Mouse (Mus musculus) gastrocnemius, adult 18-20 months (tissue): ENCODE data around the gene Dpy30. TPM values are rescaled to one million over a fixed set of nuclear protein-coding genes. Genes with fewer than 3 reads are reported as not detected.
A peak's percentile ranks its signal among the peaks of the same experiment; 100 is the strongest.
"Not testable (repeated sequence)": the region's sequence is repeated elsewhere in the genome, so short reads cannot be mapped to it uniquely, and the experiment has no call there.

Experiments
- DNase-seq: peaks from one replicate; pipeline ENCODE4 v3.0.0; 2021; ENCODE audit warnings: low spot score
- long read RNA-seq, 2 experiments: library from polyadenylated mRNA; stranded (forward); transcript quantifications; one replicate each; pipeline ENCODE4 v2.0.0; 2021
- total RNA-seq, 2 experiments: library from RNA; stranded (reverse); gene quantifications; 2 replicates each; pipeline ENCODE4 v1.2.3; 2021

Gene Dpy30
- 10 to 100 TPM; 48.9 to 51.5 TPM for total RNA-seq
- long read RNA-seq, experiment 1, transcript Dpy30-206 (5 exons, 734 nt): major isoform, 28 of 34 reads
- long read RNA-seq, experiment 1, partial matches to known transcripts: 0 of 34 reads
- long read RNA-seq, experiment 1, other reads (novel, unspliced or antisense): 1 of 34 reads
- long read RNA-seq, experiment 2, transcript Dpy30-206 (5 exons, 734 nt): major isoform, 24 of 26 reads
- long read RNA-seq, experiment 2, partial matches to known transcripts: 0 of 26 reads
- long read RNA-seq, experiment 2, other reads (novel, unspliced or antisense): 1 of 26 reads

GRCm38 (mm10) chr17:74323844-74324243, at the start of gene Dpy30:
Dpy30 (minus strand) TSS chr17:74323944.
- no peak for DNase-seq

- no peak for DNase-seq
These were observed 39.8 kb upstream of the Dpy30 start for GRCm38 (mm10) chr17:74363592-74363991.

DNA sequence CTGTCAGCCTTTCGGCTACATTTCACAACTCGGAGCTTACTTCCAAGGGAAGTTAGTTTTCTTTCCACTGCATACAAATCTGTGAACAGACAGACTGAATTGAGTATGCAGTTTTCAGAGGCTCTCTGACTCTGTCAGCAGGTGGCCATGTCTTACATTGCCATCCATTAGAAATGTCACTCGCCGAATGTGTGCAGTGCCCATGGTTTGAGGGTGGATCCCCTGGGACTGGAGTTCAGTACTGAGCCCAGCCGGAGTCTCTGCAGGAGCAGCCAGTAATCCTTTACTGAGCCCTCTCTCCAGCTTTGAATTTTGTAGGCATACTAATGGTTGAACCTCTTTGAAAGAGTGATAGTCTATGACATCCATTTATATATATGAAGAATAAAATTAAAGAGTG, 17.4 kb upstream of the Dpy30 start:
- DNase-seq: peak; percentile 7

DNA sequence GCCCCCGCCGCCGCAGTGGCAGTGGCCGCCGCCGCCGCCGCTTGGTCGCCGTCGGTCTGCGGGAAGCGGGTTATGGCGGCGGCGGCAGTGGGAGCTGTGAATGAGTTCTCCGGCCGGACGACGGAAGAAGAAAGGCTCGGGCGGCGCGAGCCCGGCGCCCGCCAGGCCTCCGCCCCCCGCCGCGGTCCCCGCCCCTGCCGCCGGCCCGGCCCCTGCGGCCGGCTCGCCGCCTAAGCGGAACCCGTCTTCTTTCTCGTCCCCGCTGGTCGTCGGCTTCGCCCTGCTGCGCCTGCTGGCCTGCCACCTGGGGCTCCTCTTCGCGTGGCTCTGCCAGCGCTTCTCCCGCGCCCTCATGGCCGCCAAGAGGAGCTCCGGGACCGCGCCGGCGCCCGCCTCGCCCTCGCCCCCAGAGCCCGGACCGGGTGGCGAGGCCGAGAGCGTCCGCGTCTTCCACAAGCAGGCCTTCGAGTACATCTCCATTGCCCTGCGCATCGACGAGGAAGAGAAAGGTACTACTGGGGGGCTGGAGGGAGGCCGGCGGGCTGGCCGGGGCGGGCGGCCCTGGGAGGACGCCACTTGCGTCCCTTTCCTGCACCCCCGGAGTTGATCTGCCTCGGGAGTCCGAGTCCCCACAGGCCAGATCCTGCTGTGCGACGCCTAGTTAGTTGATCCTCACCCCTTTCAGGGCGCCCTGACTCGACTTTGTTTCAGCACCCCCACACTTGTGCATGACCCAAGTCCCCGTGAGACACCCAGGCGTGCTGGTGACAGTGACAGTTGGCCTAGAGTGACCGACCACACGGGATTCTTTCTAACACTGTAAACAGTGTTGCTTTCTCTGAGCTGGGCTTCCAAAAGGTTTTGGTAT, 15.4 kb upstream of the Dpy30 start, which contains the start of gene Spast:
Gene Spast, plus strand, starts transcription at position 51 of the 868 bp plus-strand sequence.
- peak; percentile 67 for DNase-seq

DNA sequence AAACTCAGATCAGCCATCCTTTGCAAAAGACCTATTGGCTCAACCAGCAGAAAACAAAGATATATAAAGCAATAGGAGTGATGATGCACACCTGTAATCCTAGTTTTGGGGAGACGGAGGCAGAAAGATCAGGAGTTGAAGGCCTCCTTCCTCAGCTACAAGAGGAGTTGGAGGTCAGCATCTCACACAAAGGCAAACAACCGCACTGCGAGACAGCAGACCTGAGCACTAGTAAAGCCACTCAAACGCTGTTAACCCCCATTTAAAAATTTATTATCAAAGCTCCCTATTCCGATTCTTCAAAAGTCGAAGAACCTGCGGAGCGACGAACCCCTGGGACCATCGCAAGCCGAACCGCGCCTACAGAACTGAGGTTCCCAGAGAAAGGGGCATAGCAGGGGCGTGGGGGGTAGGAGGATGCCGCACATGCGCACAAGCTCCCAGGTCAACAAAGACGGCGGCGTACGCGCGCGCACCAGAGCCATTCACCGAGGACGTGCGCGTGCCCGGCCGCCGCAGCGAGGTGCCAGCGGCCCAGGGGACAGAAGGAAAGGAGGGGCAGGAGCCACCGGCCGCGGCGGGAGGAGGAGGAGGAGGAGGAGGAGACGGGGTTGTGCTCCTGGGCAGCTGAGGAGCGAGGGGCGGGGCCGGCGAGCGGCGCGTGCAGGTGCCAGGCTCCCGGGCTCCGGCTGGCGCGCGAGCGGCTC, 14.6 kb upstream of the Dpy30 start:
- DNase-seq: peak; percentile 92

GRCm38 (mm10) chr17:74331049-74331676, 7.4 kb upstream of the Dpy30 start:
- DNase-seq: no peak

GRCm38 (mm10) chr17:74328146-74328545, 4.4 kb upstream of the Dpy30 start:
- peak; percentile 26 for DNase-seq

DNA sequence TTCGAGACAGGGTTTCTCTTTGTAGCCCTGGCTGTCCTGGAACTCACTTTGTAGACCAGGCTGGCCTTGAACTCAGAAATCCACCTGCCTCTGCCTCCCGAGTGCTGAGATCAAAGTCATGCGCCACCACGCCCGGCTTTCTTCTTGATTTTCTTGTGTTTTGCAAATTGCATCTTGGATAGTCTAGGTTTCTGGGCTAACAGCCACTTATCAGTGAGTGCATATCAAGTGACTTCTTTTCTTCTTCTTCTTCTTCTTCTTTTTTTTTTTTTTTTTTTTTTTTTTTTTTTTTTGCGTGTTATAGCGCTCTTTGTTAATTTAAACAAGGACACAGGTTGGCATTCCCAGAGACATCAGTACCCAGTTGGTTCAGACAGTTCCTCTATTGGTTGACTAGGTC, 3.5 kb upstream of the Dpy30 start:
- DNase-seq: not testable (repeated sequence)

DNA sequence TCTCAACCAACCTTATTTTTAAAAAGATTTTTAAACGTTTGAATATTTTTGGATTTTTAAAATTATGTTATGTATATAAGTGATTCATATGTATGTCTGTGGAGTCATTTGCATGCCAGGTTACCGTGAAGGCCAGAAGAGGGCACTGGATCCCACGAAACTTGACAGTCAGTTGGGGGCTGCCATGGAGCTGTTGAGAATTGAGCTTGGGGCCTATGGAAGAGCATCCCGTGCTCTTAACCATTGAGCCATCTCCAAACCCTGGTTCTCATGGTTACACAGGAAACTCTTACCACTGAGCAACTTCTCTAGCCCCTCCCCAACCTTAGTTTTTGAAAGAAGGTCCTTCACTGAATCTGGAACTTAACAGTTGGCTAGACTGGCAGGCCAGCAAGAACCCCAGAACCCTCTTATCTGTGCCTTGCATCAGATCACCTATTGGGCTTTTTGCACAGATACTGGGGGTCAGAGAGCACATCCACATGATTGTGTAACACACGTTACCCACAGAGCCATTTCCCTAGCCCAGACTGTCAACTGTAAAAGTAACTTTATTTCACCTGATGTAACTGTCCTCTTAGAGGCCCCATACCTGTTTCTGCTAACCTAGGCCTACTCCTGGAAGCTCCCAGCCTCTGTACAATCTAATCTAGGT, 1.2 kb downstream of the Dpy30 start:
- DNase-seq: no peak

DNA sequence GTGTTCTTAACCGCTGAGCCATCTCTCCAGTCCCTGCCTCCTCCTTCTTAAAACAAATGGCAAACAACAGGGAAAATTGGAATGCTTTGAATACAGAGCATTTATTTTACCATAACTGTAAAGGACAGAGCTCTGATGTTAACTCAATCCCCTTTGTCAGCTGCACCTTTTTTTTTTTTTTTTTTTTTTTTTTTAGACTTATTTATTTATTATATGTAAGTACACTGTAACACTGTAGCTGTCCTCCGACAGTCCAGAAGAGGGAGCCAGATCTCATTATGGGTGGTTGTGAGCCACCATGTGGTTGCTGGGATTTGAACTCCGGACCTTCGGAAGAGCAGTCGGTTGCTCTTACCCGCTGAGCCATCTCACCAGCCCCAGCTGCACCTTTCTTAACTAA, 5.0 kb downstream of the Dpy30 start:
- no peak for DNase-seq

- DNase-seq: peak; percentile 85
These were observed 7.4 kb downstream of the Dpy30 start for GRCm38 (mm10) chr17:74316309-74316863.

- DNase-seq: no peak
These were observed 8.1 kb downstream of the Dpy30 start for GRCm38 (mm10) chr17:74315445-74316308.

DNA sequence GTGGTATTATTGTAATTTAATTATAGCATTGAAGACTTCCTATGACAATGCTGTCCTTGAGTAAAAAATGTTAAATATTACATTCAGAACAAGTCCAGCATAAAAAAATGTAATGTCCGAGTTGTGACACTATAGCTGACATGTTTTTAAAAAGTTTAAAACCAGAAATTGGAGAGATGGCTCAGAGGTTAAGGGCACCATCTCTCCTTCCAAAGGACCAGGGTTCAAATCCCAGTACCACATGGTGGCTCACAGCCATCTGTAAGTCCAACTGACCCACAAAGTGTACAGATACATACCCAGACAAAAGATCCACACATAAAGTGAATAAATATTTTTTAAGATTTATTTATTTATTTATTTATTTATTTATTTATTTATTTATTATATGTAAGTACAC, 17.7 kb downstream of the Dpy30 start:
- no peak for DNase-seq

DNA sequence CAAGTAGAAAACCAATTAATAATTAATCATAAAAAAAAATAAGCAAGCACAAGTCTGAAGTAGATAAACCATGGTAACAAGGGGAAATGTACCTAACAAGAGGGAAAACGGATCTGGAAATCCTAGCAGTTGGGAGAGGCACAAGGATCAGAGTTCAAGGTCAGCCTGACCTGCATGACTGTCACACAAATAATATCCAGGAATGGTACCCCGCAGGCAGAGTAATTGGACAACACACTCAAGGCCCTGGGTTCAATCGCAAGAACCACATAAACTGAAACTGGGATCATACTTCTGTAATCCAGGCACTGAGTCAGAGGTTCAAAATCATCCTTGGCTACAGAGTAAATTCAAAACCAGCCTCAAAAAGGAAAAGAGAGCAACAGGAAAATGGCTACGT, 18.1 kb downstream of the Dpy30 start:
- DNase-seq: no peak

DNA sequence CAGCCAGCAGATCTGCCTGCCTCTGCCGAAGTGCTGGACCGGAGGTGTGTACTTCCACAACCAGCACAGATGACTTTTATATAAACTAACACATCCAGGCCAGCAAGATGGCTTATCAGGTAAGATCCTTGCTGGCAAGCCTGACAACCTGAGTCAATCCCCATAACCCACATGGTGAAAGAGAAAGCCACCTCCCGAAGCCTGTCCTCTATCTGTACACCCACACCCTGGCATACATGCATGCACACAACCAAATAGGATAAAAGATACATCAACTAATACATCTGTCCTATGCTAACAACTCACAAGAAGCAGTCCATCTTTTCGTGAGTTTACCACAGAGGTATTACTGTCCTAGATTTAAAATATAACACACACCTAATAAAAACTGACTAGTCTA, 19.7 kb downstream of the Dpy30 start:
- DNase-seq: no peak

- no peak for DNase-seq
These were observed 23.7 kb downstream of the Dpy30 start for GRCm38 (mm10) chr17:74300089-74300488.

DNA sequence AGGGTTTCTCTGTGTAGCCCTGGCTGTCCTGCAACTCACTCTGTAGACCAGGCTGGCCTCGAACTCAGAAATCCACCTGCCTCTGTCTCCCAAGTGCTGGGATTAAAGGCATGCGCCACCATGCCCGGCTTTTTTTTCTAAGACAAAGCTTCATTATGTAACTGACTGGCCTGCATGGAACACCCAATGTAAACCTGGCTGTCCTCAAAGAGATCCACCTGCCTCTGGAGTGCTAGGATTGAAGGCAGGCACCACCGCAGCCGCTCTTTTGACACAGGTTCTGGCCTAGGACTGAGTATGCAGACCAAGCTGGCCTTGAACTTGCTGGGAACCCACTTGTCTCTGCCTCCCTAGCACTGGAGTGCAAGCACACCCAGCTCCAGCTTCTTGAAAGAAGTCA, 26.8 kb downstream of the Dpy30 start:
- not testable (repeated sequence) for DNase-seq

GRCm38 (mm10) chr17:74296076-74296823, 27.5 kb downstream of the Dpy30 start:
- DNase-seq: peak; percentile 10
